Mouse (Mus musculus): ENCODE results near the gene Gm14403. TPM values are rescaled to one million over a fixed set of nuclear protein-coding genes. Genes with fewer than 3 reads are reported as not detected.
"Not testable (repeated sequence)": the region's sequence is repeated elsewhere in the genome, so short reads cannot be mapped to it uniquely, and the experiment has no call there.

Gene Gm14403
- polyA plus RNA-seq, 1 experiment from 2014 or later = 1.5 TPM

DNA sequence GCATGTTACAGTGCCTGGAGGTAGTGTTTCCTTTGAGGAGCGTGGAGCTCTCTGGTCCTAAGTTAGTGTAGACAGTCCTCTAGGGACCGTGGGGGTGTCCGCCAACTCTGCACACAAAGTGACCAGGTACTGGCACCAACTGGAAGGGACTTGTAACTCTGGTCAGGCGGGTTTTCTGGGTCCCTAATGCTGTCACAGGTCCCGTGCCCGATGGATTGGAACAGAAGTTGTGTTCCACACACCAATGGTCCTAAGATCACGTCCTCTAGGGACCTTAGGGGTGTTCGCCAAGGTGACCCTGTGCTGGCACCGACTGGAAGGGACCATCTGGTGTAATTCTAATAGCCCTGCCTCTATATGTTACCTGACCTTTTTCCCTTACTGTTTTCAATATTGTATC is 37.9 kb downstream of the Gm14403 start:
- Histone ChIP-seq H3K4me3 (ENCODE audit: low read depth, low read length) (no peak overlapping the region), H3K4me1 (ENCODE audit: insufficient read depth) (no peaks in the 10 kb centered on the region), H3K9me3 (ENCODE audit: low read length) (no peaks in the 10 kb centered on the region), H3K9ac (replicated peaks) (no peak overlapping the region), H3K4me2 (ENCODE audit: low read depth, low read length) (no peak overlapping the region), H3K27me3 (ENCODE audit: insufficient read depth, low read length) (no peaks in the 10 kb centered on the region), H3K36me3 (replicated peaks; ENCODE audit: insufficient read depth, low read length) (no peaks in the 10 kb centered on the region), H3K27ac (ENCODE audit: low read depth) (no peak overlapping the region)
- no peak for DNase-seq
- WGBS (ENCODE audit: insufficient replicate concordance) = 63% methylated on average over 9 of the region's 9 CpGs
- no peak for ATAC-seq
- no peak for TF ChIP-seq CTCF (IDR thresholded peaks at IDR 0.05; ENCODE audit: low read depth)
- no peak for TF ChIP-seq EP300 (IDR thresholded peaks at IDR 0.05; ENCODE audit: low read depth)

- not testable (repeated sequence) for H3K27me3 ChIP-seq (ENCODE audit: insufficient read depth, low read length); H3K4me2 ChIP-seq (ENCODE audit: low read depth, low read length); H3K27ac ChIP-seq (ENCODE audit: low read depth); H3K9ac ChIP-seq (replicated peaks); H3K4me3 ChIP-seq (ENCODE audit: low read depth, low read length); H3K4me1 ChIP-seq (ENCODE audit: insufficient read depth); ATAC-seq; H3K9me3 ChIP-seq (ENCODE audit: low read length); DNase-seq; H3K36me3 ChIP-seq (replicated peaks; ENCODE audit: insufficient read depth, low read length)
- 73% methylated on average over 2 of the region's 2 CpGs for WGBS (ENCODE audit: insufficient replicate concordance)
Measured at GRCm38 (mm10) chr2:177537141-177537540, 39.1 kb downstream of the Gm14403 start.

DNA sequence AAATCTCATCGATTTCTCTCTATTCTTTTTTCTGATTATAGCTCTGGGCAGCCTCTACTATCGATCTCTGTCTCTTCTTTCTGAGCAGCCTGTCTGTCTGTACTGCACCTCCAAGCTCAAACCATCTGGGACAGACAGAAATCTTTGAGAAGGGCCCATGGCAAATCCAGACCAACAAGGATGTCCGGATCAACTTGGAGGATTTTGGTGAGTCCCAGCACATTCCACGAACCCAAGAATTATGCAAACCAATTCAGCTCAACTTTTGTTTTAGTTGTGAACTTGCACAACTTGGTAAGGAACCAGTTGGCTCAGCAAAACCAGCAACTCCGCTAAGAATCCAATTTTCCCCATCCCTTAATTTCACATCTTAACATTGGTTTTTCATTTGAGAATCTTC is 39.7 kb downstream of the Gm14403 start:
- not testable (repeated sequence) for H3K4me2 ChIP-seq (ENCODE audit: low read depth, low read length); H3K27ac ChIP-seq (ENCODE audit: low read depth); H3K27me3 ChIP-seq (ENCODE audit: insufficient read depth, low read length); H3K9me3 ChIP-seq (ENCODE audit: low read length); H3K4me1 ChIP-seq (ENCODE audit: insufficient read depth); ATAC-seq; DNase-seq; H3K36me3 ChIP-seq (replicated peaks; ENCODE audit: insufficient read depth, low read length); H3K9ac ChIP-seq (replicated peaks); H3K4me3 ChIP-seq (ENCODE audit: low read depth, low read length)
- WGBS (ENCODE audit: insufficient replicate concordance) = 68% methylated on average over 5 of the region's 5 CpGs

- not testable (repeated sequence) for H3K9ac ChIP-seq (replicated peaks); DNase-seq; H3K4me3 ChIP-seq (ENCODE audit: low read depth, low read length); ATAC-seq; H3K4me2 ChIP-seq (ENCODE audit: low read depth, low read length); H3K4me1 ChIP-seq (ENCODE audit: insufficient read depth); H3K27ac ChIP-seq (ENCODE audit: low read depth); H3K36me3 ChIP-seq (replicated peaks; ENCODE audit: insufficient read depth, low read length); H3K9me3 ChIP-seq (ENCODE audit: low read length); H3K27me3 ChIP-seq (ENCODE audit: insufficient read depth, low read length)
- no CpG with 5 or more reads among the region's 1 CpGs for WGBS (ENCODE audit: insufficient replicate concordance)
Measured at GRCm38 (mm10) chr2:177555261-177555660, 57.2 kb downstream of the Gm14403 start.

Other genes starting within 250 kb of the Gm14403 start
- gene Gm14409, start 231.2 kb upstream of the Gm14403 start, polyA plus RNA-seq (2015; fragmentation: Nextera tagmentation; extraction: Ambion mirVana) = not detected in 2 replicates
- gene Gm14412, start 173.9 kb upstream of the Gm14403 start, polyA plus RNA-seq (2015; fragmentation: Nextera tagmentation; extraction: Ambion mirVana) = not detected in 2 replicates
- gene Gm14418, start 99.9 kb upstream of the Gm14403 start, polyA plus RNA-seq (2015; fragmentation: Nextera tagmentation; extraction: Ambion mirVana) = 1.1 and 1.4 TPM in 2 replicates
- 1.8 and 2.3 TPM in 2 replicates for gene Zfp970, start 33.5 kb upstream of the Gm14403 start, polyA plus RNA-seq (2015; fragmentation: Nextera tagmentation; extraction: Ambion mirVana)
- not detected in 2 replicates for gene Gm14406, start 80.0 kb downstream of the Gm14403 start, polyA plus RNA-seq (2015; fragmentation: Nextera tagmentation; extraction: Ambion mirVana)

All from liver, postnatal 0 days (tissue).